Mouse (Mus musculus) heart, adult 2 months (tissue): ENCODE results near the gene Taf1c.

Source experiments
- CTCF ChIP-seq: fragments of 200-600 bp; IDR thresholded peaks from 2 replicates; pipeline ENCODE4 v1.8.1; 2022; ENCODE audit warnings: antibody characterized with exemption, mild to moderate bottlenecking, moderate library complexity
- POLR2A ChIP-seq: fragments of 200-500 bp; IDR thresholded peaks from 2 replicates; pipeline ENCODE4 v1.6.1; 2011; ENCODE audit warnings: mild to moderate bottlenecking, low read depth, low read length, control low read depth; ENCODE audit not compliant: insufficient read depth

GRCm38 (mm10) chr8:119557132-119557531, 47.9 kb downstream of the Taf1c start:
- no peak for TF ChIP-seq CTCF
- no peak for TF ChIP-seq POLR2A
